Mouse (Mus musculus): ENCODE measurements around the gene Taf9. TPM values are rescaled to one million over a fixed set of nuclear protein-coding genes. Genes with fewer than 3 reads are reported as not detected.
A peak's percentile ranks its signal among the peaks of the same experiment; 100 is the strongest.

The Taf9 gene
- polyA plus RNA-seq (2011; ENCODE audit: insufficient read length, low read depth, missing spikeins) = 3.9 and 6.2 TPM in 2 replicates

GRCm38 (mm10) chr13:100651439-100652186, at the start of gene Taf9:
Gene Taf9 (plus strand): TSS chr13:100651579.
- no peak for TF ChIP-seq CTCF (IDR thresholded peaks at IDR 0.05; ENCODE audit: borderline replicate concordance, insufficient read depth, low read length)
- TF ChIP-seq POLR2A (IDR thresholded peaks at IDR 0.05; ENCODE audit: low read depth, low read length) = no peak
- Histone ChIP-seq H3K4me3 (ENCODE audit: insufficient read depth, low read length) (peak within 1 kb of the TSS; percentile 97), H3K4me1 (ENCODE audit: control insufficient read depth, insufficient read depth, low read length) (no peaks in the 10 kb centered on the region), H3K27ac (ENCODE audit: insufficient read depth, low read length) (peak within 1 kb of the TSS; percentile 89)

GRCm38 (mm10) chr13:100602239-100602902, 49.0 kb upstream of the Taf9 start:
- H3K4me3 ChIP-seq (ENCODE audit: insufficient read depth, low read length) = no peak overlapping the region
- TF ChIP-seq CTCF (IDR thresholded peaks at IDR 0.05; ENCODE audit: borderline replicate concordance, insufficient read depth, low read length) (no peak), POLR2A (IDR thresholded peaks at IDR 0.05; ENCODE audit: low read depth, low read length) (no peak)
- H3K4me1 ChIP-seq (ENCODE audit: control insufficient read depth, insufficient read depth, low read length) = no peaks in the 10 kb centered on the region
- H3K27ac ChIP-seq (ENCODE audit: insufficient read depth, low read length) = no peak overlapping the region

GRCm38 (mm10) chr13:100603031-100603737, 48.2 kb upstream of the Taf9 start:
- TF ChIP-seq CTCF (IDR thresholded peaks at IDR 0.05; ENCODE audit: borderline replicate concordance, insufficient read depth, low read length) (no peak), POLR2A (IDR thresholded peaks at IDR 0.05; ENCODE audit: low read depth, low read length) (no peak)
- H3K4me3 ChIP-seq (ENCODE audit: insufficient read depth, low read length) = no peak overlapping the region
- no peaks in the 10 kb centered on the region for H3K4me1 ChIP-seq (ENCODE audit: control insufficient read depth, insufficient read depth, low read length)
- H3K27ac ChIP-seq (ENCODE audit: insufficient read depth, low read length) = no peak overlapping the region

- TF ChIP-seq CTCF (IDR thresholded peaks at IDR 0.05; ENCODE audit: borderline replicate concordance, insufficient read depth, low read length) (no peak), POLR2A (IDR thresholded peaks at IDR 0.05; ENCODE audit: low read depth, low read length) (no peak)
- Histone ChIP-seq H3K4me3 (ENCODE audit: insufficient read depth, low read length) (no peak overlapping the region), H3K4me1 (ENCODE audit: control insufficient read depth, insufficient read depth, low read length) (no peaks in the 10 kb centered on the region), H3K27ac (ENCODE audit: insufficient read depth, low read length) (no peak overlapping the region)
Observed at GRCm38 (mm10) chr13:100603738-100604095, 47.7 kb upstream of the Taf9 start.

GRCm38 (mm10) chr13:100605845-100606244, 45.5 kb upstream of the Taf9 start:
- no peaks in the 10 kb centered on the region for H3K4me1 ChIP-seq (ENCODE audit: control insufficient read depth, insufficient read depth, low read length)
- TF ChIP-seq CTCF (IDR thresholded peaks at IDR 0.05; ENCODE audit: borderline replicate concordance, insufficient read depth, low read length) (no peak), POLR2A (IDR thresholded peaks at IDR 0.05; ENCODE audit: low read depth, low read length) (no peak)
- H3K4me3 ChIP-seq (ENCODE audit: insufficient read depth, low read length) = no peak overlapping the region
- H3K27ac ChIP-seq (ENCODE audit: insufficient read depth, low read length) = no peak overlapping the region

GRCm38 (mm10) chr13:100607756-100608155, 43.6 kb upstream of the Taf9 start:
- no peak overlapping the region for H3K27ac ChIP-seq (ENCODE audit: insufficient read depth, low read length)
- no peak overlapping the region for H3K4me3 ChIP-seq (ENCODE audit: insufficient read depth, low read length)
- no peak for TF ChIP-seq CTCF (IDR thresholded peaks at IDR 0.05; ENCODE audit: borderline replicate concordance, insufficient read depth, low read length)
- TF ChIP-seq POLR2A (IDR thresholded peaks at IDR 0.05; ENCODE audit: low read depth, low read length) = no peak
- no peaks in the 10 kb centered on the region for H3K4me1 ChIP-seq (ENCODE audit: control insufficient read depth, insufficient read depth, low read length)

- no peak overlapping the region for H3K4me3 ChIP-seq (ENCODE audit: insufficient read depth, low read length)
- TF ChIP-seq POLR2A (IDR thresholded peaks at IDR 0.05; ENCODE audit: low read depth, low read length) (no peak), CTCF (IDR thresholded peaks at IDR 0.05; ENCODE audit: borderline replicate concordance, insufficient read depth, low read length) (no peak)
- H3K4me1 ChIP-seq (ENCODE audit: control insufficient read depth, insufficient read depth, low read length) = no peaks in the 10 kb centered on the region
- no peak overlapping the region for H3K27ac ChIP-seq (ENCODE audit: insufficient read depth, low read length)
Observed at GRCm38 (mm10) chr13:100611266-100611665, 40.1 kb upstream of the Taf9 start.

GRCm38 (mm10) chr13:100612251-100612650, 39.1 kb upstream of the Taf9 start:
- Histone ChIP-seq H3K4me3 (ENCODE audit: insufficient read depth, low read length) (no peak overlapping the region), H3K4me1 (ENCODE audit: control insufficient read depth, insufficient read depth, low read length) (no peaks in the 10 kb centered on the region), H3K27ac (ENCODE audit: insufficient read depth, low read length) (no peak overlapping the region)
- TF ChIP-seq CTCF (IDR thresholded peaks at IDR 0.05; ENCODE audit: borderline replicate concordance, insufficient read depth, low read length) = no peak
- no peak for TF ChIP-seq POLR2A (IDR thresholded peaks at IDR 0.05; ENCODE audit: low read depth, low read length)

GRCm38 (mm10) chr13:100612903-100613302, 38.5 kb upstream of the Taf9 start:
- Histone ChIP-seq H3K4me1 (ENCODE audit: control insufficient read depth, insufficient read depth, low read length) (no peaks in the 10 kb centered on the region), H3K4me3 (ENCODE audit: insufficient read depth, low read length) (no peak overlapping the region), H3K27ac (ENCODE audit: insufficient read depth, low read length) (no peak overlapping the region)
- TF ChIP-seq POLR2A (IDR thresholded peaks at IDR 0.05; ENCODE audit: low read depth, low read length) (no peak), CTCF (IDR thresholded peaks at IDR 0.05; ENCODE audit: borderline replicate concordance, insufficient read depth, low read length) (no peak)
